Mouse (Mus musculus): ENCODE data around the gene Ddrgk1. TPM values are rescaled to one million over a fixed set of nuclear protein-coding genes. Genes with fewer than 3 reads are reported as not detected.
A peak's percentile ranks its signal among the peaks of the same experiment; 100 is the strongest.

Gene Ddrgk1
- 47.1 and 47.3 TPM in 2 replicates for polyA plus RNA-seq (2015; fragmentation: Nextera tagmentation; extraction: Ambion mirVana)

GRCm38 (mm10) chr2:130664102-130664701 lies at the start of gene Ddrgk1:
Ddrgk1 (minus strand) TSS chr2:130664659.
- ATAC-seq (replicated peaks; ENCODE audit: extremely low read depth, insufficient read depth, low FRiP score): peak; percentile 95
- Histone ChIP-seq H3K27ac (ENCODE audit: low read length) (peak within 1 kb of the TSS; percentile 100), H3K9me3 (replicated peaks; ENCODE audit: control insufficient read depth, low read length) (no peaks in the 10 kb centered on the region), H3K4me2 (ENCODE audit: low read depth, low read length) (peak within 1 kb of the TSS; percentile 87), H3K27me3 (ENCODE audit: control insufficient read depth, insufficient read depth, low read length) (no peaks in the 10 kb centered on the region), H3K9ac (ENCODE audit: low read length) (peak within 1 kb of the TSS; percentile 96), H3K36me3 (ENCODE audit: control insufficient read depth, insufficient read depth) (peaks cover 19% of the 10 kb centered on the region), H3K4me1 (ENCODE audit: control insufficient read depth, insufficient read depth, low read length) (peaks cover 20% of the 10 kb centered on the region), H3K4me3 (ENCODE audit: low read length) (peak within 1 kb of the TSS; percentile 80)
- WGBS: 0% methylated on average over 40 of the region's 40 CpGs

- no peak overlapping the region for H3K9ac ChIP-seq (ENCODE audit: low read length)
- no peaks in the 10 kb centered on the region for H3K27me3 ChIP-seq (ENCODE audit: control insufficient read depth, insufficient read depth, low read length)
- no peak for ATAC-seq (replicated peaks; ENCODE audit: extremely low read depth, insufficient read depth, low FRiP score)
- no peak overlapping the region for H3K4me2 ChIP-seq (ENCODE audit: low read depth, low read length)
- H3K27ac ChIP-seq (ENCODE audit: low read length): no peak overlapping the region
- peaks cover 10% of the 10 kb centered on the region for H3K4me1 ChIP-seq (ENCODE audit: control insufficient read depth, insufficient read depth, low read length)
- no peaks in the 10 kb centered on the region for H3K9me3 ChIP-seq (replicated peaks; ENCODE audit: control insufficient read depth, low read length)
- peaks cover 41% of the 10 kb centered on the region for H3K36me3 ChIP-seq (ENCODE audit: control insufficient read depth, insufficient read depth)
- WGBS: 59% methylated on average over 10 of the region's 10 CpGs
- no peak overlapping the region for H3K4me3 ChIP-seq (ENCODE audit: low read length)
Observed at GRCm38 (mm10) chr2:130707057-130707456, 42.6 kb upstream of the Ddrgk1 start.

DNA sequence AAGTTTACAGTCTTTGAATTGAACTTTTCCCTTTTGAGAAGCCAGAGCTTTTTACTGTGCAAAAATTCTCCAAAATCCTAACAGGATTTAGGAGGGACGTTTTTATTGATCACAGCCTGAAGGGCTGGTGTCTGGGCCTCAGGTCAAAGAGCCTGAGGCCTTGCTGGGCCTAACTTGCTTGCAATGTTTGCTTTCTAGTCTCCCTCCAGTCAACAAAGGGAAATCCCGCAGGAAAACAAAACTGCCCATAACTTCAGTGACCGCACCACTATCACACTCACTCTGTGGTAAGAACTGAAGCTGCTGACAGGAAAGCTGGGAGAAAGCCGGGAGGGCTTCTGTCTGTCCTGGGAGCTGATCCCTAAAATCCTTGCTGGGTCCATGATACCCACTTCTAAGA lies 42.1 kb upstream of the Ddrgk1 start:
- Histone ChIP-seq H3K4me3 (ENCODE audit: low read length) (no peak overlapping the region), H3K36me3 (ENCODE audit: control insufficient read depth, insufficient read depth) (peaks cover 37% of the 10 kb centered on the region), H3K4me1 (ENCODE audit: control insufficient read depth, insufficient read depth, low read length) (peaks cover 10% of the 10 kb centered on the region), H3K27me3 (ENCODE audit: control insufficient read depth, insufficient read depth, low read length) (no peaks in the 10 kb centered on the region), H3K9me3 (replicated peaks; ENCODE audit: control insufficient read depth, low read length) (no peaks in the 10 kb centered on the region), H3K9ac (ENCODE audit: low read length) (no peak overlapping the region), H3K27ac (ENCODE audit: low read length) (no peak overlapping the region), H3K4me2 (ENCODE audit: low read depth, low read length) (no peak overlapping the region)
- no peak for ATAC-seq (replicated peaks; ENCODE audit: extremely low read depth, insufficient read depth, low FRiP score)
- WGBS: 60% methylated on average over 4 of the region's 4 CpGs

DNA sequence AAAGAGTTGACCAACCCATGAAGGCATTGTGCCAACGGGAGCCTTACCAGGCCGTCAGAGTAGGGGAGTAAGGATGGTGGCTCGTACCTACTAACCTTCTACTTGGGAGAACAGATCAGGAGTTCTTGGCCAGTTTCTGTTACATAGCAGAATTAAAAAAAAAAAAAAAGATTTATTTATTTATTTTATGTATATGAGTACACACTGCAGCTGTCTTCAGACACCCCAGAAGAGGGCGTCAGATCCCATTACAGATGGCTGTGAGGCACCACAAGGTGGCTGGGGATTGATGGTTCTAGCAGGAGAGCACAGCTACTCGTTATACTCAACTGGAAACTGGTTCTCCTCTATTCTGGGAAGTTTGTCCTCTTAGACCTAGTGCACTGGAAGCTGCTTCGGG lies 40.7 kb upstream of the Ddrgk1 start:
- peaks cover 25% of the 10 kb centered on the region for H3K36me3 ChIP-seq (ENCODE audit: control insufficient read depth, insufficient read depth)
- no peak overlapping the region for H3K27ac ChIP-seq (ENCODE audit: low read length)
- no peak overlapping the region for H3K4me2 ChIP-seq (ENCODE audit: low read depth, low read length)
- no peak overlapping the region for H3K9ac ChIP-seq (ENCODE audit: low read length)
- peaks cover 10% of the 10 kb centered on the region for H3K4me1 ChIP-seq (ENCODE audit: control insufficient read depth, insufficient read depth, low read length)
- no peaks in the 10 kb centered on the region for H3K9me3 ChIP-seq (replicated peaks; ENCODE audit: control insufficient read depth, low read length)
- 70% methylated on average over 6 of the region's 6 CpGs for WGBS
- ATAC-seq (replicated peaks; ENCODE audit: extremely low read depth, insufficient read depth, low FRiP score): no peak
- H3K27me3 ChIP-seq (ENCODE audit: control insufficient read depth, insufficient read depth, low read length): 0 out of 2 replicates have a peak, but pooled peaks cover under 1% of the 10 kb centered on the region
- no peak overlapping the region for H3K4me3 ChIP-seq (ENCODE audit: low read length)

- H3K9me3 ChIP-seq (replicated peaks; ENCODE audit: control insufficient read depth, low read length): no peaks in the 10 kb centered on the region
- no peak overlapping the region for H3K4me2 ChIP-seq (ENCODE audit: low read depth, low read length)
- peaks cover 17% of the 10 kb centered on the region for H3K36me3 ChIP-seq (ENCODE audit: control insufficient read depth, insufficient read depth)
- ATAC-seq (replicated peaks; ENCODE audit: extremely low read depth, insufficient read depth, low FRiP score): peak; percentile 67
- H3K9ac ChIP-seq (ENCODE audit: low read length): no peak overlapping the region
- H3K27ac ChIP-seq (ENCODE audit: low read length): peak overlapping the region; percentile 37; the same call in 1 of the 2 replicates
- peaks cover 10% of the 10 kb centered on the region for H3K4me1 ChIP-seq (ENCODE audit: control insufficient read depth, insufficient read depth, low read length)
- 61% methylated on average over 9 of the region's 9 CpGs for WGBS
- H3K4me3 ChIP-seq (ENCODE audit: low read length): no peak overlapping the region
- H3K27me3 ChIP-seq (ENCODE audit: control insufficient read depth, insufficient read depth, low read length): 0 out of 2 replicates have a peak, but pooled peaks cover 6% of the 10 kb centered on the region
Observed at GRCm38 (mm10) chr2:130704040-130705001, 39.9 kb upstream of the Ddrgk1 start.

GRCm38 (mm10) chr2:130697821-130698266 lies 33.4 kb upstream of the Ddrgk1 start:
- Histone ChIP-seq H3K4me3 (ENCODE audit: low read length) (peak overlapping the region; percentile 61), H3K27me3 (ENCODE audit: control insufficient read depth, insufficient read depth, low read length) (peaks cover 43% of the 10 kb centered on the region), H3K27ac (ENCODE audit: low read length) (no peak overlapping the region), H3K9ac (ENCODE audit: low read length) (peak overlapping the region; percentile 69), H3K9me3 (replicated peaks; ENCODE audit: control insufficient read depth, low read length) (no peaks in the 10 kb centered on the region), H3K4me1 (ENCODE audit: control insufficient read depth, insufficient read depth, low read length) (peaks cover 9% of the 10 kb centered on the region; the same call in 1 of the 2 replicates), H3K36me3 (ENCODE audit: control insufficient read depth, insufficient read depth) (no peaks in the 10 kb centered on the region), H3K4me2 (ENCODE audit: low read depth, low read length) (peak overlapping the region; percentile 99)
- 5% methylated on average over 14 of the region's 14 CpGs for WGBS
- ATAC-seq (replicated peaks; ENCODE audit: extremely low read depth, insufficient read depth, low FRiP score): peak; percentile 4; the same call in 1 of the 2 replicates

DNA sequence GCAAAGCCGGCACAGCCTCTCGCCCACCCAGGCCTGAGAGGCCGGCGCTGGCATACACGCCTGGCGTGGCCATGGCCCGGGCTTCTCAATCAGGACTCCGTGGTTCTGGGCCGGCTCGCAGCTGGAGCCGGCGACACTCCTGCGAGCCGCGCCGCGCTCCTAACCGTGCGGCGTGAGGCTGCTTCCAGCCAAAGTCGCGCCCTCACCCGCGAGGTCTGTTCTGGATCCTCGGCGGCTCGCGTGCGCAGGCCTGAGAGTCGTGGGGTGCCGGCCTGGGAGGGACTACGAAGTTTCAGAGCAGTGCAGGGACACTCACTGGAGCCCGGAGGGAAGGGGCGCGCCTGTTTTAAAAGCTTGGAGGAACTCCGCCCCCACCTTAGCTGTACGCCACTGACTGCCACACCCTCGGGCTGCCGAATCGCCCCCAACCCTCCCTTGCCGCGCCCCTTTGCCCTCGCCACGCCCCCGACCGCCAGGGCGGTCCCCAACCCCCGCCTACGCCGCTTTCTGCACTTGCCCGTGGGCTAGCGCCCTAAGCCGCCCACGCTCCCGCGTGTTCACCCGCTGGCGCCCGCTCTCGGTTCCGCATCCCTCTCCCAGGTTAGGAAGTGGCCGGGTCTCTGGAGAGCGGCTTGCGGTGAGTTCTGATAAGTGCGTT lies 32.8 kb upstream of the Ddrgk1 start, which contains the start of gene Slc4a11:
Slc4a11 (minus strand) TSS at position 367 of the 658 bp plus-strand sequence.
- Histone ChIP-seq H3K27ac (ENCODE audit: low read length) (no peak within 1 kb of the TSS), H3K36me3 (ENCODE audit: control insufficient read depth, insufficient read depth) (no peaks in the 10 kb centered on the region), H3K27me3 (ENCODE audit: control insufficient read depth, insufficient read depth, low read length) (peaks cover 43% of the 10 kb centered on the region), H3K9ac (ENCODE audit: low read length) (peak within 1 kb of the TSS; percentile 69), H3K4me3 (ENCODE audit: low read length) (peak within 1 kb of the TSS; percentile 61), H3K9me3 (replicated peaks; ENCODE audit: control insufficient read depth, low read length) (no peaks in the 10 kb centered on the region), H3K4me2 (ENCODE audit: low read depth, low read length) (peak within 1 kb of the TSS; percentile 99), H3K4me1 (ENCODE audit: control insufficient read depth, insufficient read depth, low read length) (peaks cover 9% of the 10 kb centered on the region; the same call in 1 of the 2 replicates)
- WGBS: under 1% methylated on average over 65 of the region's 65 CpGs
- peak; percentile 76 for ATAC-seq (replicated peaks; ENCODE audit: extremely low read depth, insufficient read depth, low FRiP score)

GRCm38 (mm10) chr2:130696700-130697152 lies 32.3 kb upstream of the Ddrgk1 start:
- Histone ChIP-seq H3K4me1 (ENCODE audit: control insufficient read depth, insufficient read depth, low read length) (peaks cover 9% of the 10 kb centered on the region; the same call in 1 of the 2 replicates), H3K27ac (ENCODE audit: low read length) (no peak overlapping the region), H3K4me3 (ENCODE audit: low read length) (peak overlapping the region; percentile 61), H3K27me3 (ENCODE audit: control insufficient read depth, insufficient read depth, low read length) (peaks cover 43% of the 10 kb centered on the region), H3K4me2 (ENCODE audit: low read depth, low read length) (peak overlapping the region; percentile 99), H3K9ac (ENCODE audit: low read length) (peak overlapping the region; percentile 69), H3K9me3 (replicated peaks; ENCODE audit: control insufficient read depth, low read length) (no peaks in the 10 kb centered on the region), H3K36me3 (ENCODE audit: control insufficient read depth, insufficient read depth) (no peaks in the 10 kb centered on the region)
- no peak for ATAC-seq (replicated peaks; ENCODE audit: extremely low read depth, insufficient read depth, low FRiP score)
- WGBS: 1% methylated on average over 31 of the region's 31 CpGs
